Mouse (Mus musculus) lung, postnatal 25 days (tissue): Measurements from ENCODE around the gene Smarcb1.
"Not testable (repeated sequence)": the region's sequence is repeated elsewhere in the genome, so short reads cannot be mapped to it uniquely, and the experiment has no call there.

ENCODE experiments used
- DNase-seq: peaks from one replicate; pipeline ENCODE4 v3.0.0; 2022; ENCODE audit warnings: low spot score

Smarcb1 gene

DNA sequence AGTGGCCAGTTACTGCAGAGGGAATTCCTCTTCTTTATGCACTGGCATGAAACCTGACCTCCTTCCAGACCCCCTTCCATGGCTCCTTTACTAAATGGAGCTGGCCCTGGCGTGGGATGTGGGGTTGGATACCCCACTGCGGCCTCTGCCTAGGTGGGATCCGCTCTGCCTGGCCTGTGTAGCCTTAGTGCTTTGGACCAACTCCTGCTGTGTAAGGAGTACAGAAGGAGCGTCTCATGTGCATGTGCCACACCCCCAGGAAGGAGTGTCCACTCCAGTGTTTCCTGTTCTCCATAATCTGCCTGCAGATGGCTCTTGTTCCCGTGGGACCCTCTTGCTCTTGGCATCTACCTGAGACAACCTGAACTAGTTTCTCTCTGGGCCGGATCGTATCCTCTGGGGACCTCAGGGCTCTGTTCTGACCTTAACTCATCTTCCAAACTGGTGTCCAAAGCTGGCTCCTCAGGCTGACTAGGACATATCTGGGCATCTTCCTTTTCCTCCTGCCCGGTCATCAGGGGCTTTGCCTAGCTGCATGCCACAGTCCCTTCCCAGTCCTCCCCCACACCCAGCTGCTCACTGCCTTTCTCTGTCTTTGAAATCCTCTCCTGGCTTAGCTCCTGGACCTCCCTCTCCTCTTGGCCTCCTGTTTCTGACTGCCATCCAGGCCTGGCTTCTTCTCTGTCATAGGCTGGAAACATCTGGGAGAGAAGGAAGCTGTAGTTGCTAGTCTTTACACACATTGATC, 31.8 kb downstream of the Smarcb1 start:
- no peak for DNase-seq

DNA sequence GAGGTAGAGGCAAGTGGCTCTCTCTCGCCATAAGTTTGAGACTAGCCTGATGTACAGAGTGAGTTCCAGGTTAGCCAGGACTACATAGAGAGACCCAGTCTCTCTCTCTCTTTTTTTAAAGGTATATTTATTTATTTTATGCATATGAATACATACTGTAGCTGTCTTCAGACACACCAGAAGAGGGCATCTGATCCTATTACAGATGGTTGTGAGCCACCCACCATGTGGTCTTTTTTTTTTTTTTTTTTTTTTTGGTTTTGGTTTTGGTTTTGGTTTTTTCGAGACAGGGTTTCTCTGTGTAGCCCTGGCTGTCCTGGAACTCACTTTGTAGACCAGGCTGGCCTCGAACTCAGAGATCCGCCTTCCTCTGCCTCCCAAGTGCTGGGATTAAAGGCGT, 33.9 kb downstream of the Smarcb1 start:
- DNase-seq = not testable (repeated sequence)

DNA sequence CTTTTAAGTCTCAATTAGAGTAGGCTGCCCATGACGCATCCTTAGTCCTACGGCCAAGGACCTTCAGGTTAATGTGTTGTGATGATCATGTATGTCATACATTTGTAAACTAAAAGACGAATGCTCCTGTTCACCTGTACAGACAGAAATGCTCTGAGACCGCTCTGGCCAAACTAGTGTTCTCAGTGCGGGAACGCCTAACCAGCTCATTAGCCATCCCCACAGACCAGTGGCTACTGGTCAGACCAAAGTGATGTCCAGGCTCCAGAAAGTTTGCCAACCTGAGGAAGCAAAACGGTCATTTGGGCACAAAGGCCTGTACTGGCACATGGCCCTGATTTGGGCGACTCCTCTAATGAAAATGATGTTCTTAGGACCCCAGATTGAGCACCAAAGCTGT, 36.7 kb downstream of the Smarcb1 start:
- no peak for DNase-seq

DNA sequence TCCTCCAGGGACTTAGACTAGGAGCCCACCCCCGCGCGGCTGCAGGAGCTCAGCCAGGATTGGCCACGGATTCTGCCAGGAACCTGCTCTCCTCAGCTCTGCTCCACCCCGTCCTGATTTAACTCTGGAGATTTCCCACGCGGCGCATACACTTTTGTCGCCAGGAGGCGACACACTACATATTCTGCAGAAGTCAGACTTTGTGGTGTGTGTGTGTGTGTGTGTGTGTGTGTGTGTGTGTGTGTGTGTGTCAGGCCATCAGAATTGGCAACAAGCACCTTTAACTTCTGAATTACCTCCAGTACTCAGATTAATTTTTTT, 38.2 kb downstream of the Smarcb1 start:
- peak; percentile 84 for DNase-seq

DNA sequence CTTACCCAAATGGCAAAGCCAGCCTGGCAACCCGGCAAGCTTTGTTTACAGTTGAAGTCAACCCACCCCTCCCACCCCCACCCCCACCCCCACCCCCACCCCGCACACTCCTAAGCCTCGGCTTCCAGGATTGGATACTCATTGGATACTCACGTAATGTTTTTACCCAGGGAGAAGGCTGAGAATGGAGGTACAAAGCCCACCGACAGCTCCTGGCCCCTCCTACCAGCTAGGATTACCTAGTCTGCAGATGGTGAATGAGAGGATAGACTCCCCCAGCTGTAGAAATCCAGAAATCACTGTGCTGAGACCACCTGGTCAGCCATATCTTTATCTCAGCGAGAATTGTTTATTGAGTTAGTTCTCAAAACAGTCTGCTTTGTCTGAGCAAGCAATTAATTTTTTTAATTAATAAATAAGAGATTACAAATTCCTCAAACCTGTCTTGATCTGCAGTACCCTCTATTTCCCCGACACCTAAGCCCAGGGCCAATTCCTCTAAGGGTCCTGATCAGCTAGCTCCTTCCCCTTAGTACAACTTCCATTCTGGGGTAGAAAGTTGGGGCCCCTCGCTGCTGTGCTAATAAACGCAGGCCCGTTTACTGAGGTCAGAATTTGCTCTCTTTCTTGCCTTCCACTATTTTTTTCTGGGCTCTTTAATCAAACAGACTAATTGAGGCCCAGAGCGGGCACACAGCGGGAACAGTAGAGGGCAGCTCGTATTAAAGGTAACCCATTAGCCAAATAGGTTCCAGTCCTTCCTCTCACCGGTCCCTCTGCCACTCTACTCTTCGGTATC, 38.8 kb downstream of the Smarcb1 start:
- no peak for DNase-seq

DNA sequence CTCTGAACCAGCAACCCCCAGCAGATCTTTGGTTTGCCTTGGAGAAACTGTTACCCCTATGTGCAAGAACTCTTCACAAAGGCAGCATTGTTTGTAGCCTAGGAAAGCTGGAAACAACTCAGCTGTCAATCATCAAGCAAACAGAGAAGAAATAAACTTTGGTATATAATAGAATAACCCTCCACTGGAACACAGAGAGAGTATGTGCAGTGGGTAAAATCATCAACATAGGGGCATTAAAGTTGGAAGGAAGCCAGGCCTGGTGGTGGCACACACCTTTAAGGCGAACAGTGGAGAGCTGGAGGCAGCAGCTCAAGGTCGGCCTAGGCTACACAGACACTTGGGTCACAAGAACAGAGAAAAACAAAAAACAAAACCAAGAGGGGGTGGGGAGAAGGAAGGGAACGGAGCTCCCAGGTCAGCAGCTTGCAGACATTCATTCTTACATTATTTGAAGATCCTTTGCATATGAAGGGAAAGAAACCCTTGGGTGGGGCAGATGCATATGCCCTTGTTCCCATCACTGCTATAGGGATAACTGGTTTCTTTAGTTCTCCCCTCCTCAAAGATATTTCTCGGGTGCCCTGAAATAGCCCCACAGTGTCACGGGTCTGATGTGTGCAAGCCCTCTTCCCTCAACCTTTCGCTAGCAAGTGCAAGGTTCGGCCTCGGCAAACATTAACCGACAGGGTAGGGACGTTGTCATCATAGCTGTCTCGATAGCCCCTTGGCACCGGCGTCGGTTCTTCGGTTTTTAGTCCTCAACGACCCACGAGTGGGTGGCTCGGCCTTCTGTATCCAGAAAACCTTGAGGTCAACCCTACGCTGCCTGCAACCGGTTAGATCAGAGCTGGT, 39.6 kb downstream of the Smarcb1 start:
- no peak for DNase-seq

DNA sequence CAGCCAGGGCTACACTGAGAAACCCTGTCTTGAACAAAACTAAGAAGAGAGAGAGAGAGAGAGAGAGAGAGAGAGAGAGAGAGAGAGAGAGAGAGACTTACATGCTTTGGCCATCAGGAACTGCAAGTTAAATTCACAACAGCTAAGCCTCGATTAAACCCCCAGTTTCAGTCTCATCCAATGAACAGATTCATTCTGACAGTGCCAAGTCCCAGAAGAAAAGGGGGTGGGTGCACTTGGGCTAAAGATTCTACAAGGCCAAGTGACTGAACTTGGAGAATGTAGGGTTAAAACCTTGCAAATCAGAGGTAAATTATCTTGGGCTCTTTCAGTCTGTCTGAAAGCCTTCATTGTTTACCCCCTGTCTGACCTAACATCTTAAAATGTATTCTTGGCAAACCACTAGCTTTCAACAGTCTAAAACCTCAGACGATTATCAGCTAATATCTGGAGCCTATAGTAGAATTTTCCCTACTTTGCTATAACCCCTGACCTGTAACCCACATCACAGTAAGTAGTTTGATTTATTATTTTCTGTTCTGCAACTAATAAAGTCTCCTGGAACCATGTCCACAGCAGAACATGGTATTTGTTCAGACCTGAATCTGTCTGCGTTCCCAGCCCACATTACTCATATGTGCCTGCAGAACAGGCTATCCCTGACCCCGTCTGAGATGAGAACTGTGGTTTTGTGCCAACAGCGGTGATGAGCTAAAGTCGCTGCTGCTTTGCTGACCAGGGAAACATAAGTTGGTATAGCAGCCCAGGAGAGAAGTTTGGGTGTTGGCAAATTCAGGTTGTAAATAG, 40.4 kb downstream of the Smarcb1 start:
- no peak for DNase-seq

DNA sequence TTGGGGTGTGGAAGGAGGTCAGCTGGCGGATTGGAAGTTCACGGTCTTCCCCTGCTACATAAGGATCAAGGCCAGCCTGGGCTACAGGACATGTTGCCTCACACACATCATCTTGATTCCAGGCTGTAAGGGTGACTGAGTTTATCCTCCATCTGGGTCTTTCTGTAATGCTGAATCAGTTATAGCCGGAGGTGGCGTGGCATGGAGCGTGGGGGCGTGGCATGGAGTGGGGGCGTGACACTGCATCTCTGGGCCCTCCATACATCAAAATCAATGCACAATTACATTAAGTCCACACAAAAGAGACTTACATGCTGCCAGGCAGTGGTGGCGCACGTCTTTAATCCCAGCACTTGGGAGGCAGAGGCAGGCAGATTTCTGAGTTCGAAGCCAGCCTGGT, 41.1 kb downstream of the Smarcb1 start:
- DNase-seq = no peak

DNA sequence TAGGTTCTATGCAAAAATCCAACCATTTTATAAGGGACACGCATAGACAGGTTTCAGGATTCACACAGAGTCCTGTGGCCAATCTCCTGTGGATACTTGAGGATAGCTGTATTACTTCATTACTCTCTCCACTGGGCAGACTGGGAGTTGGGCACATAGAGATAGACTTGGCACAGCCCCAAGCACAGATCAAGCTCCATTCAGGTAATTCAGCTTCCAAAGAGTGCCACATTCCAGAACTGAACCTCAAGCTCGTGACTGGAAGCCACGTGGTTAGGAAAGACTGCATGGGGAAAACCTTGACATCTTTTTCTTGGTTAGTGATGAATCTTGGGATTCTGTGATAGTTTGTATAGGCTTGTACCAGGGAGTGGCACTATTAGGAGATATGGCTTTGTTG, 42.6 kb downstream of the Smarcb1 start:
- DNase-seq = no peak

DNA sequence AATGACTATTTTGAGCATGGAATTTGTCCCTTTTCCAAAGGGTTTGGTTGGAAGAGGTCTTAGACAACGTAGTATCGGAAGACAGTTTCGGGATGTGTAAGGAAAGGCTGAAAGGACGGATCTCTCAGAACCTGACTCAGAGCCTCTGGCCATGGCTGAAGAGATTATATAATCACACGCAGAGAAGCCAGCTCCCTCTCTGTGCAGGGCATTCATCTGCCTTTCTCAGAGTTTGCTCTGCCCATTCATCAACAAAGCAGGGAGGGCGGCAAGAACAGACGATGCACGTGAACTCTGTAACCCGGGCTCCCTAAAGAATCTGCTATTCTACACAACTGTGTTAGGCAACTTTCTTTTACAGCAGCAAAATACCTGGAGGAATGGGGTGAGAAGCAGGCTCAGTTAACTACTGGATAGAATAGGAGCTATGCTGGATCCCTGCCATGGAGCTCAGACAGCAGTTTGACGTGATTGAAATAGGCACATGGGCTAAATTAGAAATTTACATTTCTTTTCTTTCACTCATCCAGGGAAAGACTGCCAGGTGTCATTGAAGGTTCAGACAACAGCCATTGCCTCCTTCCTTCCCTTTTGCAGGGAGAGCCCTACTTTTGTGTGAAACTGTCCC, 47.8 kb downstream of the Smarcb1 start:
- no peak for DNase-seq

DNA sequence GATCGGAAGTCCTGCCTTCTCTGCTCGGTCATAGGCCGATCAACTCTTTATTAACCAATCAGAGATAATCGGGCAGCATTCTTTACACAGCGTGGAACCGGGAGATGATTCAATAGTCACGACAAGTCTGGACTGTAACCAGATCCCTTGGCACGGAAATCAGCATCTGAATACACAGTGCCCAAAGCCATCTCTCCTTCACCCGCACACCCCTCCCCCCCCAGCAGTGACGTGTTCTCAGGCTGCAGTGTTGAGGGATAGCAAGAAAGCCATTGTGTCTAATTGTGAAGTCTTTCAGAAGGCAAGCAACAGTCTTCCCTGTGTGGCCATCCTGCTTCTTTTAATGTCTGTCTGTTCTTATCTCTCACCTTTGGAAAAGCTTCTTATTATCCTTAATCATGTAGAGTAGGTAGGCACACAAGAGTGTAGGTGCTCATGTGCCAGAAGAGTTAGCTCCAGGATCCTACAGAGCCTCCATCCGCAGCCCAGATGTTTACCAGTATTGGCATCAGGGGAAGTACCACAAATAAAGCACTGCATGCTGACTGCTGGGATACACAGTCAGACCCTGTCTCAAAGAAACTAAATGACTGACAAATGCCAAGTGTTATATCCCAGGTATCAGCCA, 48.4 kb downstream of the Smarcb1 start:
- DNase-seq = peak; percentile 75

DNA sequence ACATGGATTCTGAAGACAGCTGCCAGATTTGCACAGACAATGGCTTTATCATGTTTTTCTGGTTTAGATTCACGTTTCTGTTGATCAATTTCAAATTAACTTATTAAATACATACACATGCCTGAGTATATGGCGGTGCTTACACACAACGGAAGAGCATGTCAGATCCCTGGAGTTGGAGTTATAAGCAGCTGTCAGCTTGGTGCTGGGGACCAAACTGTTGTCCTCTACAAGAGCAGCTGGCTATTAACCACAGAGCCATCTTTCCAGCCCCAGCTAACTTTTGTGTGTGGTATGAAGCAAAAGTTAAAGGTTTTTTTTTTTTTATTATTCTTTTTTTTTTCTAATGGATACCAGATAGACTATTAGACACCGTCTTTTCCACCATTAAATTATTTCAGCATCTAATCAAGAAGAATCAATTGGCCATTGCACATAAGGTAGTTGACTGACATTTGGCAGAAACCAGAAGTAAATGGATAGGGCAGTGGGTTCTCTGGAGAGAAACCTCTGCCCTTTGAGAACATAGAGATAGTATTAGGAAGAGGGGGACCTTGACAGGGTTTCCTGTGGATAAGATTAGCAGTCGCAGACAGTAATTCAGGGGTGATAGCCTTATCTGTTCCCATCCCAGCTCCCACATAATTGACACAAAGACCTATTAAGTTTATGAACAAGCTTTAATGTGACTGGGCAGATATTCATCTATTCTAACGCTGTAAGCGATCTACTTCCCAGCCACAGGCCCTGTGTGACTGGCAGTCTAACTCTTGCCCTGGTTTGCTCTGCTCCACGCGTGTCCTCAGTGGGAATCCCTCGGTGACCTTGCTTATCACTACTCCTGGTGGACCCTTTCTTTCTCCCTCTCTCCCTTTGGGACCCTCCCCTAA, 49.1 kb downstream of the Smarcb1 start:
- no peak for DNase-seq

DNA sequence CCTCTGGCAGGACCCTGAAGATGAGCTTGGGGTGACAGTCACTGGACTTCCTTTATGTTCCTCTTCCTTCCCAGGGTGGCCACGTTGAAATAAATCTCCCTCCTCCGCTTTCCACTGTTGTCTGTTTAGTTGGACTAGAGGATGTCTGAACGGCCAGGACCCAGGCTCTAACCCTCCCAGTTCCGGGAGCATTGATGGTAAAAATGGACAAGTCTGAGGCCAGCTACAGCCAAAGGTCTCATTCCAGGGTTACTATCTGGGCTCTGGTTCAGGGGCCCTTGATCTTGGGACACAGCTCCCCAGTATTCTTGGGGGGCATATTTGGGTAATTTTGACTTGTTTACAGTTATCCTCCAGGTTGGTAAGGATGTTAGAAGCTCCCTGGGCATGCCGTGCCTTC, 59.8 kb downstream of the Smarcb1 start:
- no peak for DNase-seq

DNA sequence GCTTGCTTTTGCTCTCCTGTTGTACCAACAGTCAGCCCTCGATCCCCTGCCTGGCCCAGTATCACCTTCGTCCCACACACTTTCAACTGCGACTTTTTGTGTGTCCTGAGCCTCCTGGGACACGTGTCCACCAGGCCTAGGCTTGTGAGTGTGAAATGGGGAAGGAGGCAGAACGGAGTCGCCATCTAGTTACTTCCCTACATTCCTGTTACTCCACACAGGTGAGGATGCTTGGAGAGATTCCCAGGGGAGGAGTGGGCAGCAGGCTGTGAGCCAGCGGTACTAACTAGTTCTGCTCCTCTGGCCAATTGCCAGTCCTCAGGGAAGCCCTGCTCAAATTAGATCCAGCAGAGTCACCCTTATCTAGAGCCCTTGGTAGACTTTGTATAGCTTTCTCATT, 60.7 kb downstream of the Smarcb1 start:
- DNase-seq = no peak

DNA sequence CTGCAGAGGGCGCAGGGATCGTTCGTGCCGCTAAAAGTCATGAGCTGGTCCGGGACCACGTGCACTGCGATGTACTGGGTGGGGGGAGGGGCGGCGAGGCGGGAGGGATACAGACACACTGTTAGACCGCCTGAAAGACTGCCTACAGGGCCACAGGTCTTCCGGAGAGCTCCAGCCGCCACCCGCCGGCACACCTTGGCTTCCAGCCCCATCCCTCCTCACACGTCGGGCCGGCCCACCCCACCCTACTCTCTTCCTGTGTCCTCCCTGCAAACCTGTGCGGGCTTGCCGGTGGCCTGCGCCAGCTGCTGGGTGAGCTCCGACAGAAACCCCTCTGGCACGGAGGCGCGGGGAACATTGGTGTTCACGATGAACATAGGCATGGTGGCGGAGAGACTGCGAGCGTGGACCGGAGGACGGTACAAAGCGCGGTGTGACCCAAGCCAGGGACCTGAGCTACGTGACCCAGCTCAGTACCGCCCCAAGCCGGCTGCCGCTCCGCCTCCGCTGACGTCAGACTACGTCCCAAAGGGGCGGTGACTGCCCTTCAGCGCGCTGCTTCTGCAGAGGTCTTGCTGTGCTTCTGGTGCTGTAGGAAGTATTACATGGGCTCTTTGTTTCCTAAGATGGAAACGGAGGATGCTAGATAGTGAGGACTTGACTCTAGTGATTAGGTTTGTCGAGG, 61.5 kb downstream of the Smarcb1 start, which contains the start of gene Mif:
Gene Mif, minus strand, starts transcription at position 455 of the 685 bp plus-strand sequence.
- peak; percentile 89 for DNase-seq

DNA sequence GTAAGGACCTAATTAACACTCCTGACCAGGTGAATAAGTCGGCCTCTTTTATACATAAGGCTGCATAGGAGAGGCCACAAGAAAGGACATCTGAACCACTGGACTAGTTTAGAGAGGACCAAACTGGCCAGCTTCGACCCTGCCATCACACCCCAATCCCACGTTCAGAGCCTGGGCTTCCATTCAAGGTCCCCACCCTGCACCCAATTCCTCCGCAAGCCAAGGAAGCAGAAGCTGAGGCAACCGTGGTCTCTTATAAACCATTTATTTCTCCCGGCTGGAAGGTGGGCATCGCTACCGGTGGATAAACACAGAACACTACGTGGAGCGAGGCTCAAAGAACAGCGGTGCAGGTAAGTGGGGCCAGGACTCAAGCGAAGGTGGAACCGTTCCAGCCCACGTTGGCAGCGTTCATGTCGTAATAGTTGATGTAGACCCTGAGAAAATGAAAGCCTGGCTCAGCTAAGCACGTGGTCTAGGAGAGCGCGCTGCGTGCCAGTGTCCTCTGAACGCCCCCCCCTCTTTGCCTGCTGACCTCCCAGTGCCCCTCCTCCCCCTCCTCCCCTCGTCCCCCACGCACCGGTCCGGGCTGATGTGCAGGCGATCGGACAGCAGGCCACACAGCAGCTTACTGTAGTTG, 62.2 kb downstream of the Smarcb1 start:
- DNase-seq = no peak

DNA sequence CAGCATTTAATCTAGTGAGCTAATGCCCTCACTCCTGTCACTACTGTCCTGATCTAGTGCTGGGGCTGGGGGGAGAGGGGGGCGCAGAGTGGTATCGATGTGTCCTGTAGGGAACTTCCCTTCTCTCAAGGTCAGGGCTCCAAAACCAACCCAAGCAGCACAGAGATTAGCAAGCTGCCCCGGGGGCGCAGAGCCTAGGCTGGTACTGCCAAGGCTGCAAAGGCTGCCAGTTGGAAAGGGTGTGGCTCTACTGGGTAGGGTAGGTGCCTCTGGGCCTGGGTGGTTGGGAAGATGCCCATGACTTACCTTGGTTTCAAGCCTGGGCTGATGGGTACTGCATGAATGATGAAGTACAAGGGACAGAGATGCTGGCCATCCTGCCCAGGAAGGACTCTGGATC, 63.8 kb downstream of the Smarcb1 start:
- no peak for DNase-seq

DNA sequence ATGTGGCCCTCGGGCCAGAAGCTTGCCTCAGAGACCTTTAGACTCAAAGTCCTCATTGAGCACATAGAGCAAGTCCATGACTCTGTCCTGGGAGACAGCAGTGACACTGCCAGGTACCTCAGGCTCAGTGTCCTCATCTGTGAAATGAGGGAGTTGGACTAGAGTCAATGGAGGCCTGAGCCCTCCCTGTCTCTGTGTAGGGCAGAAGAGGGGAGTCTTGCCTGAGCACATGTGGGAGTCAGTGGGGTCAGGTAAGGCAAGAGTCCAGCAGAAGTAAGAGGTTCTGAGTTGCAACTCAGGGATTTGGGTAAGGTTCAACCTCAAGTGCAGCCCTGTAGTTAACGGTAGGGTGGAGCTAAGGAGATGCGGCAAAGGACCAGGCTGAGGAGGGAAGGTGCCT, 64.4 kb downstream of the Smarcb1 start:
- DNase-seq = no peak
